Mouse (Mus musculus) forebrain, embryonic 13.5 days (tissue): ENCODE measurements around the gene Clca4b. TPM values are rescaled to one million over a fixed set of nuclear protein-coding genes. Genes with fewer than 3 reads are reported as not detected.
"Not testable (repeated sequence)": the region's sequence is repeated elsewhere in the genome, so short reads cannot be mapped to it uniquely, and the experiment has no call there.

ENCODE experiments used
- ATAC-seq: fragments of 200-750 bp; cut with Nextera tagmentation; 2 replicates; pipeline ENCODE4 v1.8.0; 2017
- H3K27ac ChIP-seq: fragments of 300-500 bp; sonication (generic); 2 replicates; pipeline ENCODE4 v1.5.1; 2015; ENCODE audit warnings: inconsistent platforms, mild to moderate bottlenecking, moderate library complexity
- H3K27me3 ChIP-seq: fragments of 300-500 bp; sonication (generic); 2 replicates; pipeline ENCODE4 v1.6.1; 2015; ENCODE audit warnings: mild to moderate bottlenecking, inconsistent platforms
- H3K36me3 ChIP-seq: fragments of 300-500 bp; sonication (generic); 2 replicates; pipeline ENCODE4 v1.6.1; 2015; ENCODE audit warnings: mild to moderate bottlenecking, inconsistent platforms; ENCODE audit not compliant: poor library complexity, severe bottlenecking
- H3K4me1 ChIP-seq: fragments of 300-500 bp; sonication (generic); 2 replicates; pipeline ENCODE4 v1.6.1; 2015; ENCODE audit warnings: inconsistent platforms
- H3K4me2 ChIP-seq: fragments of 300-500 bp; sonication (generic); 2 replicates; pipeline ENCODE4 v1.6.1; 2015; ENCODE audit warnings: inconsistent platforms, mild to moderate bottlenecking, moderate library complexity
- H3K4me3 ChIP-seq: fragments of 300-500 bp; sonication (generic); 2 replicates; pipeline ENCODE4 v1.5.1; 2015; ENCODE audit warnings: mild to moderate bottlenecking, inconsistent platforms
- H3K9ac ChIP-seq: fragments of 300-500 bp; sonication (generic); 2 replicates; pipeline ENCODE4 v1.6.1; 2015; ENCODE audit warnings: mild to moderate bottlenecking, inconsistent platforms
- H3K9me3 ChIP-seq: fragments of 300-500 bp; sonication (generic); replicated peaks from 2 replicates; pipeline ENCODE4 v1.6.1; 2016; ENCODE audit warnings: inconsistent platforms
- WGBS: fragments of 180-500 bp; shearing (Covaris S2); methylation state at CpG from one replicate; pipeline ENCODE4 v1.1.7; 2015; 5-methylcytosine and 5-hydroxymethylcytosine counted together
- polyA plus RNA-seq: library from polyadenylated mRNA; unstranded; fragments of >200 nt; fragmentation: Nextera tagmentation; extraction: Ambion mirVana; gene quantifications from 2 replicates; pipeline ENCODE4 v1.2.1, GENCODE M21; 2015

Gene Clca4b
- polyA plus RNA-seq, 1 experiment from 2014 or later: not detected

DNA sequence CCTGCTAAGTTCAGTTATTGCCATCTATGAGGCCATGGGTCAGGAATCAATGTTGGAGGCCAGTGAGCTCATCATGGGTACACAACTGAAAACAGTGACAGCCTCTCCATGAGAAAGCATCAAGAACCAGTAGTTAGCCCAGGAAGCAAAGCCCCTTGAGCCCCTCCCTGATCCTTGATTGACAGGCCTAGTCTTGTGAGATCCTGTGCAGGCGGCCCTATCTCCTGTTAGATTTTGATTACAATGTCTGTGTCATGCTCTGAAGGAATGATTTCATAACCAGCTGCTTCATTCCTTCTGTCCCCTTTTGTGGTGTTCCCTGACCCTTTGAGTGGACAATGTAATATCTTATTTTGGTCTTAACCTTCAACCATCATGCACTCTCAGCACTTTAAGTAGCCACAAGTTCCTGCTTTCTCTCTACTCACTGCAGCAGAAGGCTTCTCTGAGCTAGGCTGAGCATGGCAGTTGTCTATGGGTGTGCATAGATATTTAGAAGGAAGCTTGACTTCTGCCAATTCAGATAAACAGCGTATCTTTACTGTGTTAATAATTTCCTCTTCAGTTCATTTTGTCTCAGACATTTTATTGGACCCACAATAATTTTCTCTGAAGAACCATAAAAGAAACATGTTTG, 35.2 kb downstream of the Clca4b start:
- H3K9ac ChIP-seq: no peak overlapping the region
- no peak overlapping the region for H3K4me3 ChIP-seq
- no peaks in the 10 kb centered on the region for H3K4me1 ChIP-seq
- no peaks in the 10 kb centered on the region for H3K27me3 ChIP-seq
- H3K9me3 ChIP-seq: no peaks in the 10 kb centered on the region
- 84% methylated on average over 2 of the region's 2 CpGs for WGBS
- no peaks in the 10 kb centered on the region for H3K36me3 ChIP-seq
- H3K4me2 ChIP-seq: no peak overlapping the region
- no peak for ATAC-seq
- no peak overlapping the region for H3K27ac ChIP-seq

DNA sequence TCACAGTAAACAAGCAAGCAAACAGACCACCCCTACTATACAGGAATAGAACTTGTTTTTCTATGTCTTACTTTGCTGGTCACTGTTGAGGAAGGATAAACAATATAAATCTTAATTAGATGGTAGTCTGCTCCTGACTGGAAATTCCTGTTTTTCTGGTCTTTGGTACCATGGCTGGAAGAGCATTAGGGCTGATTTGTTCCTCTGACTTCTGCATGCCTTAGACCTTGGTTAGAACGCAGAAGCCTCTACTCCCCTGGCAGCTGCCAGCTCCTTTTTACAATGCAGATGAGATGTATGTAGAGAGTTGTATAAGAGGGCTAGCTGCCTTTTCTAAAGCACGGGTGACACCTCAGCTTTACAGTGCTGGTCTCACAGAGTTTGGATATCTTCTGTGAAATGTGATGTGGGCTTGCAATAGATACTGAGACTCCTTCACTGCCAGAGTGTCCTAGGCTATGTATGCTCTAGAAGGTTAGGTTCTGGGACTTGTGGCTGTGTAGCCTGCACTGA, 42.0 kb downstream of the Clca4b start:
- WGBS: 64% methylated on average over 2 of the region's 2 CpGs

GRCm38 (mm10) chr3:144886957-144887356, 45.4 kb downstream of the Clca4b start:
- no peak overlapping the region for H3K4me2 ChIP-seq
- no peak overlapping the region for H3K9ac ChIP-seq
- H3K4me3 ChIP-seq: no peak overlapping the region
- H3K4me1 ChIP-seq: no peaks in the 10 kb centered on the region
- no peak overlapping the region for H3K27ac ChIP-seq
- H3K9me3 ChIP-seq: no peaks in the 10 kb centered on the region
- H3K36me3 ChIP-seq: no peaks in the 10 kb centered on the region
- no peaks in the 10 kb centered on the region for H3K27me3 ChIP-seq
- ATAC-seq: no peak

More for the DNA sequence above, 42.0 kb downstream of the Clca4b start:
- no peaks in the 10 kb centered on the region for H3K36me3 ChIP-seq
- no peak overlapping the region for H3K9ac ChIP-seq
- H3K4me1 ChIP-seq: no peaks in the 10 kb centered on the region
- no peak for ATAC-seq
- H3K4me2 ChIP-seq: no peak overlapping the region
- H3K27ac ChIP-seq: no peak overlapping the region
- no peak overlapping the region for H3K4me3 ChIP-seq
- H3K9me3 ChIP-seq: no peaks in the 10 kb centered on the region
- no peaks in the 10 kb centered on the region for H3K27me3 ChIP-seq

- H3K27me3 ChIP-seq, H3K4me3 ChIP-seq, ATAC-seq, H3K4me1 ChIP-seq, H3K27ac ChIP-seq, H3K36me3 ChIP-seq, H3K4me2 ChIP-seq, H3K9me3 ChIP-seq, H3K9ac ChIP-seq: not testable (repeated sequence)
- 43% methylated on average over 4 of the region's 4 CpGs for WGBS
Measured at GRCm38 (mm10) chr3:144872012-144872411, 60.3 kb downstream of the Clca4b start.

Other genes starting within 250 kb of the Clca4b start
- 87.4 and 95.6 TPM in 2 replicates for gene Sh3glb1, start 212.2 kb downstream of the Clca4b start, polyA plus RNA-seq
- 0.12 and 0.24 TPM in 2 replicates for gene Clca3a1, start 171.6 kb downstream of the Clca4b start, polyA plus RNA-seq
- gene Clca3a2, start 113.0 kb downstream of the Clca4b start, polyA plus RNA-seq: 0.08 TPM in 1 of 2 replicates, not detected in the other
- not detected in 2 replicates for gene Clca3b, start 83.2 kb downstream of the Clca4b start, polyA plus RNA-seq
- not detected in 2 replicates for gene Clca4a, start 42.5 kb upstream of the Clca4b start, polyA plus RNA-seq
- gene Clca1, start 100.2 kb upstream of the Clca4b start, polyA plus RNA-seq: not detected in 2 replicates
- gene Clca2, start 166.9 kb upstream of the Clca4b start, polyA plus RNA-seq: 0.09 TPM in 1 of 2 replicates, not detected in the other
- gene Odf2l, start 186.1 kb upstream of the Clca4b start, polyA plus RNA-seq: 21.9 and 25.4 TPM in 2 replicates